Mouse (Mus musculus): ENCODE measurements around the gene Lrrc29. TPM values are rescaled to one million over a fixed set of nuclear protein-coding genes. Genes with fewer than 3 reads are reported as not detected.

Lrrc29 gene
- total RNA-seq, 1 experiment from 2014 or later = 7.4 TPM

- DNase-seq = no peak
Observed at GRCm38 (mm10) chr8:105343791-105344574, 17.9 kb upstream of the Lrrc29 start.

- no peak for DNase-seq
Observed at GRCm38 (mm10) chr8:105342768-105343167, 16.7 kb upstream of the Lrrc29 start.

- DNase-seq = no peak
Observed at GRCm38 (mm10) chr8:105341399-105341798, 15.3 kb upstream of the Lrrc29 start.

GRCm38 (mm10) chr8:105339886-105340635, 14.0 kb upstream of the Lrrc29 start:
- no peak for DNase-seq

- no peak for DNase-seq
Observed at GRCm38 (mm10) chr8:105338992-105339391, 12.9 kb upstream of the Lrrc29 start.

GRCm38 (mm10) chr8:105336373-105337130, 10.5 kb upstream of the Lrrc29 start:
- DNase-seq = no peak

- DNase-seq = no peak
Observed at GRCm38 (mm10) chr8:105332523-105332922, 6.4 kb upstream of the Lrrc29 start.

- no peak for DNase-seq
Observed at GRCm38 (mm10) chr8:105331931-105332330, 5.9 kb upstream of the Lrrc29 start.

GRCm38 (mm10) chr8:105331469-105331868, 5.4 kb upstream of the Lrrc29 start:
- no peak for DNase-seq

- no peak for DNase-seq
Observed at GRCm38 (mm10) chr8:105330325-105330724, 4.2 kb upstream of the Lrrc29 start.

GRCm38 (mm10) chr8:105326968-105327367, 890 bp upstream of the Lrrc29 start:
- no peak for DNase-seq

- no peak for DNase-seq
Observed at GRCm38 (mm10) chr8:105325641-105326093, 411 bp downstream of the Lrrc29 start.

GRCm38 (mm10) chr8:105323183-105323582, 2.9 kb downstream of the Lrrc29 start:
- DNase-seq = no peak

- no peak for DNase-seq
Observed at GRCm38 (mm10) chr8:105318662-105319190, 7.4 kb downstream of the Lrrc29 start.

- DNase-seq = no peak
Observed at GRCm38 (mm10) chr8:105317941-105318340, 8.1 kb downstream of the Lrrc29 start.

- DNase-seq = no peak
Observed at GRCm38 (mm10) chr8:105315073-105315769, 10.9 kb downstream of the Lrrc29 start.

GRCm38 (mm10) chr8:105313622-105314402, 12.3 kb downstream of the Lrrc29 start:
- DNase-seq = no peak

GRCm38 (mm10) chr8:105312891-105313481, 13.1 kb downstream of the Lrrc29 start:
- DNase-seq = no peak

GRCm38 (mm10) chr8:105311718-105312117, 14.4 kb downstream of the Lrrc29 start:
- no peak for DNase-seq

- DNase-seq = no peak
Observed at GRCm38 (mm10) chr8:105310118-105310517, 16.0 kb downstream of the Lrrc29 start.
